Mouse (Mus musculus) embryonic fibroblast, embryonic 13.5 days (primary cell): Measurements from ENCODE around the gene D130043K22Rik.

ENCODE experiments used
- CTCF ChIP-seq: IDR thresholded peaks from 2 replicates; pipeline ENCODE4 v1.5.1; 2011; ENCODE audit warnings: mild to moderate bottlenecking, control low read depth, low read length, moderate library complexity, borderline replicate concordance; ENCODE audit not compliant: insufficient read depth
- POLR2A ChIP-seq: IDR thresholded peaks from 2 replicates; pipeline ENCODE4 v1.6.1; 2011; ENCODE audit warnings: low read depth, mild to moderate bottlenecking, control low read depth, low read length, moderate library complexity

- no peak for TF ChIP-seq CTCF
- TF ChIP-seq POLR2A, result no peak
Observed at GRCm38 (mm10) chr13:24825587-24825986, 19.3 kb upstream of the D130043K22Rik start.
